Mouse (Mus musculus): Measurements from ENCODE around the gene Gaa. TPM values are rescaled to one million over a fixed set of nuclear protein-coding genes. Genes with fewer than 3 reads are reported as not detected.
A peak's percentile ranks its signal among the peaks of the same experiment; 100 is the strongest.
"Not testable (repeated sequence)": the region's sequence is repeated elsewhere in the genome, so short reads cannot be mapped to it uniquely, and the experiment has no call there.

Gaa gene
- total and polyA plus RNA-seq, 3 experiments, result 19.6 to 105 (median 93.2) TPM

- Histone ChIP-seq H3K36me3 (replicated peaks in 1 of 2; ENCODE audit: control insufficient read depth in 1 of 2, insufficient read depth in 1 of 2, low read length in 1 of 2) (peaks cover 89 to 94% of the 10 kb centered on the region in 2 experiments), H3K4me2 (ENCODE audit: insufficient read depth, low read depth, poor library complexity, severe bottlenecking) (no peak overlapping the region), H3K27ac (ENCODE audit: insufficient read depth, low read depth) (no peak overlapping the region), H3K27me3 (replicated peaks) (no peaks in the 10 kb centered on the region), H3K4me3 (replicated peaks in 1 of 3; ENCODE audit: low read depth in 2 of 3, low read length in 2 of 3, poor library complexity in 1 of 3) (no peak overlapping the region), H3K79me2 (replicated peaks; ENCODE audit: control insufficient read depth, extremely low read depth, insufficient read depth, poor library complexity, severe bottlenecking) (no peaks in the 10 kb centered on the region), H3K9ac (ENCODE audit: insufficient read depth, low read depth) (no peak overlapping the region), H3K9me3 (replicated peaks; ENCODE audit: low read length) (peaks cover 3% of the 10 kb centered on the region), H3K4me1 (ENCODE audit: control insufficient read depth in 1 of 2, insufficient read depth in 2 of 2) (no peaks in the 10 kb centered on the region)
- dilution Hi-C loops (cut with MboI; ENCODE audit: extremely low pct_ligation_motif_present, extremely low pct_unique_long_range_greater_than_20kb, low sequenced_read_pairs), result no loop called here
- DNase-seq (ENCODE audit: extremely low read depth), result no peak
- in situ Hi-C loops (cut with MboI; ENCODE audit: low pct_ligation_motif_present, low pct_unique_long_range_greater_than_20kb, low sequenced_read_pairs), result no loop called here
- TF ChIP-seq JUND (conservative IDR thresholded peaks at IDR 0.05; ENCODE audit: low read depth, low read length), result no peak
- TF ChIP-seq POLR2A (IDR thresholded peaks at IDR 0.05; ENCODE audit: low read depth, low read length), result no peak; the same call in 1 of the 2 replicates
- no peak for TF ChIP-seq IRF4 (IDR thresholded peaks at IDR 0.05; ENCODE audit: low read depth, low read length)
- no peak for TF ChIP-seq KAT2A (IDR thresholded peaks at IDR 0.05; ENCODE audit: insufficient replicate concordance, low read length)
- no peak for TF ChIP-seq ZC3H11A (IDR thresholded peaks at IDR 0.05; ENCODE audit: low read depth, low read length)
- TF ChIP-seq HCFC1 (IDR thresholded peaks at IDR 0.05; ENCODE audit: low read depth, low read length), result no peak
- no peak for TF ChIP-seq JUN (IDR thresholded peaks at IDR 0.05; ENCODE audit: insufficient read depth, low read depth, low read length)
Observed at GRCm38 (mm10) chr11:119285791-119286527, 18.3 kb downstream of the Gaa start.

GRCm38 (mm10) chr11:119287207-119287992, 19.7 kb downstream of the Gaa start:
- Histone ChIP-seq H3K79me2 (replicated peaks; ENCODE audit: control insufficient read depth, extremely low read depth, insufficient read depth, poor library complexity, severe bottlenecking) (no peaks in the 10 kb centered on the region), H3K4me3 (replicated peaks in 1 of 3; ENCODE audit: low read depth in 2 of 3, low read length in 2 of 3, poor library complexity in 1 of 3) (no peak overlapping the region), H3K36me3 (replicated peaks in 1 of 2; ENCODE audit: control insufficient read depth in 1 of 2, insufficient read depth in 1 of 2, low read length in 1 of 2) (peaks cover 90 to 93% of the 10 kb centered on the region in 2 experiments), H3K27me3 (replicated peaks) (no peaks in the 10 kb centered on the region), H3K9ac (ENCODE audit: insufficient read depth, low read depth) (no peak overlapping the region), H3K4me1 (ENCODE audit: control insufficient read depth in 1 of 2, insufficient read depth in 2 of 2) (no peaks in the 10 kb centered on the region), H3K27ac (ENCODE audit: insufficient read depth, low read depth) (no peak overlapping the region), H3K9me3 (replicated peaks; ENCODE audit: low read length) (no peaks in the 10 kb centered on the region), H3K4me2 (ENCODE audit: insufficient read depth, low read depth, poor library complexity, severe bottlenecking) (no peak overlapping the region)
- in situ Hi-C loops (cut with MboI; ENCODE audit: low pct_ligation_motif_present, low pct_unique_long_range_greater_than_20kb, low sequenced_read_pairs) (no loop called here), dilution Hi-C loops (cut with MboI; ENCODE audit: extremely low pct_ligation_motif_present, extremely low pct_unique_long_range_greater_than_20kb, low sequenced_read_pairs) (no loop called here)
- peak; percentile 26; the same call in 1 of the 2 replicates for TF ChIP-seq POLR2A (IDR thresholded peaks at IDR 0.05; ENCODE audit: low read depth, low read length)
- no peak for TF ChIP-seq ETS1 (conservative IDR thresholded peaks at IDR 0.05; ENCODE audit: low read depth, low read length)
- DNase-seq (ENCODE audit: extremely low read depth), result no peak

GRCm38 (mm10) chr11:119292861-119293260, 25.2 kb downstream of the Gaa start:
- DNase-seq (ENCODE audit: extremely low read depth); H3K9me3 ChIP-seq (replicated peaks; ENCODE audit: low read length); dilution Hi-C loops (cut with MboI; ENCODE audit: extremely low pct_ligation_motif_present, extremely low pct_unique_long_range_greater_than_20kb, low sequenced_read_pairs); in situ Hi-C loops (cut with MboI; ENCODE audit: low pct_ligation_motif_present, low pct_unique_long_range_greater_than_20kb, low sequenced_read_pairs); H3K4me1 ChIP-seq (ENCODE audit: control insufficient read depth in 1 of 2, insufficient read depth in 2 of 2); H3K27me3 ChIP-seq (replicated peaks); H3K9ac ChIP-seq (ENCODE audit: insufficient read depth, low read depth); H3K4me2 ChIP-seq (ENCODE audit: insufficient read depth, low read depth, poor library complexity, severe bottlenecking); H3K27ac ChIP-seq (ENCODE audit: insufficient read depth, low read depth); H3K4me3 ChIP-seq (replicated peaks in 1 of 3; ENCODE audit: low read depth in 2 of 3, low read length in 2 of 3, poor library complexity in 1 of 3): not testable (repeated sequence)
- Histone ChIP-seq H3K79me2 (replicated peaks; ENCODE audit: control insufficient read depth, extremely low read depth, insufficient read depth, poor library complexity, severe bottlenecking) (peaks cover 22% of the 10 kb centered on the region), H3K36me3 (replicated peaks in 1 of 2; ENCODE audit: control insufficient read depth in 1 of 2, insufficient read depth in 1 of 2, low read length in 1 of 2) (peaks cover 93 to 96% of the 10 kb centered on the region in 2 experiments)

Measured in CH12.LX (cell line).